Mouse (Mus musculus) megakaryocyte, embryonic 14.5 days (primary cell): ENCODE measurements around the gene Gnai3.

ENCODE experiments used
- FLI1 ChIP-seq: IDR thresholded peaks from 2 replicates; pipeline ENCODE4 v1.6.1; 2012; ENCODE audit warnings: low read length, inconsistent platforms, mixed read lengths
- GATA1 ChIP-seq: IDR thresholded peaks from 3 replicates; pipeline ENCODE4 v1.6.1; 2012; ENCODE audit warnings: mixed read lengths, low read length, inconsistent platforms, borderline replicate concordance

DNA sequence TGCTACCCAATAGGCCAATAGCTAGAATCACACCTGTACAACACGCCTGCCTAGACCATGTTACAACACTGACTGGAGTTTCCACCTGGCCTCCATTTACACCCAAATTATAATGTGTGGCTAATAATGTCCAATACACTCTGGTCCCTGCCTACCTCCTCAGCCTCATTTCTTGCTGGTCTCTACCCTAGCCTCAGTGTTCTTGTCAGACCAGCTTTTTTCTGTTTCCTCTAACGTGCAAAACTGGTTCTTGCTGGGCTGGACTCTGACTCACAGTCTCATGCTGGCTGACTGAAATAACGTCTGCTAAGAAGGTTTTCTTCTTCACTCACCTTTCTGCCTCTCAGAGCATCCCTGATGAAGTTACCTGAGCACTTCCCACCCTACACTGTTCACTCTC is 19.6 kb downstream of the Gnai3 start:
- no peak for TF ChIP-seq GATA1
- TF ChIP-seq FLI1 = no peak
